Mouse (Mus musculus) adrenal gland, adult 10 weeks (tissue): ENCODE measurements around the gene Crebzf. TPM values are rescaled to one million over a fixed set of nuclear protein-coding genes. Genes with fewer than 3 reads are reported as not detected.

Experiments used
- polyA plus RNA-seq: library from polyadenylated mRNA; stranded (reverse); fragments of 350-450 nt; fragmentation: Illumina TruSeq; extraction: RNeasy Lipid Tissue Mini Kit (QIAGEN cat#74804); gene quantifications from one replicate; pipeline ENCODE4 v1.2.3, GENCODE M21; 2014; ENCODE audit warnings: low read depth, low replicate concordance

Gene Crebzf
- polyA plus RNA-seq: 158 TPM

DNA sequence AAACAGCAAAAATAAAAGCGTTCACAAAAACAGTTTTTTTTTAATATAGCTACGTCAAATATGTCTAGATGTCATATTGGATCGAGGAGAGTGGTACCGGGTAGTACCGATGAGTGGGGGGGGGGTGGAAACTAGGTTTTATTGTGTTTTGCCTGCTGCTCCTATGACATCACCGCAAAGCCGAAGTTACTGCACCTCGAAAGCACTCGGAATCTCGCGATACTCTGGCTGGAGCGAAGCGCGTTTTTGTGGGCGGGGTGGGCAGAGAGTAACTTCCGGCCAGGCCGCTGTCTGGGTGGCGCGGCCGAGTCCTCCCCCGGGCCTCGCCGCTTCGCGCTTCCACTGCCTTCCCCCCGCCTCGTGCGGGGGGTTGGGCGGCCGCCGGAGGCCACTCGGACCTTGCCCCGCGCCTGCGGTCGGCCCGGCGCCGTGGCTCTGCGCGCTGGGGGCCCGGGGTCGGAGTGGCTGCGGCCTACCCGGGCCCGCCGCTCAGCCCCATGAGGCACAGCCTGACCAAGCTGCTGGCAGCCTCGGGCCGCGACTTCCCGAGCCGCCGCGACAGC is at the start of gene Crebzf:
Gene Crebzf (plus strand): TSS at position 212 of the 563 bp plus-strand sequence.

DNA sequence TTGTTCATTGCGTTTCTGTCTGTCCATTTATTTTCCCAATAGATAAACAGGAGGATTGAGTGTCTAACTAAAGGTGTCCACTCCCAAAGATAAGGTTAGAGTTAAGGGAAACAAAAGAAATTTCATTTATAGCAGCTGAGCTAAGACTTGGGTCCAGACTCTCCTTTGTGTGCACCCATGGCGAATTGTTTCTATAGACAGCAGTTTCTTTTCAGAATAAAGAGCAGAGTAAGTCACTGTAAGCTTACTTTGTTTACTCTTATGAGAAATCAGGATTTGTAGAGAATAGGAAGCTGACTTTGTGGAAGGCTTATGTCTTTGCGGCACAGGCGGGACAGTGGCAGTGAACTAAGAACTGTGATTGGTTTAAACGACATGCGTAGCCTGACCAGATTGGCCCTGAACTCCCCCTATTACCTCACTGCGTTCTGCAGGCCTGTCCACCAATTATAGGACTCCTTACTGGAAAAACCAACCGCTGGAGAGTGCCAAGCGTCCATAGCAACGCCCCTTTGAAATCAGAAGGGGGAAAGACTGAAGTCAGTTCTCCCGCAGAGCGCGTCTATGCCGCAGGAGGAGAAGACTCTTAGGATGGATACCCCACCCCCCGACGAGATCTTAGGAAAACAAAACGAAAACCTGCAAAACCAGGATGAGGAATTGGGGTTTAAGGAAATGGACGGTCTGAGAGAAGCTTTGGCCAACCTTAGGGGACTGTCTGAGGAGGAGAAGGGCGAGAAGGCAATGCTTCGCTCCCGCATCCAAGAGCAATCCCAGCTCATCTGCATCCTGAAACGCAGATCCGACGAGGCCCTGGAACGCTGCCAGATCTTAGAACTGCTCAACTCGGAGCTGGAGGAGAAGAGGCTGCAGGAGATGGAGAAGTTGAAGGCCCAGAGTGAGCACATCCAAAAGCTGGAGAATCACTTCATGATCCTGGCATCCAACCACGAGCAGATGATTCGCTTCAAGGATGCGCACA is 16.2 kb upstream of the Crebzf start, which contains the start of gene Ccdc89:
Gene Ccdc89 (plus strand): TSS at position 558 of the 982 bp plus-strand sequence.

DNA sequence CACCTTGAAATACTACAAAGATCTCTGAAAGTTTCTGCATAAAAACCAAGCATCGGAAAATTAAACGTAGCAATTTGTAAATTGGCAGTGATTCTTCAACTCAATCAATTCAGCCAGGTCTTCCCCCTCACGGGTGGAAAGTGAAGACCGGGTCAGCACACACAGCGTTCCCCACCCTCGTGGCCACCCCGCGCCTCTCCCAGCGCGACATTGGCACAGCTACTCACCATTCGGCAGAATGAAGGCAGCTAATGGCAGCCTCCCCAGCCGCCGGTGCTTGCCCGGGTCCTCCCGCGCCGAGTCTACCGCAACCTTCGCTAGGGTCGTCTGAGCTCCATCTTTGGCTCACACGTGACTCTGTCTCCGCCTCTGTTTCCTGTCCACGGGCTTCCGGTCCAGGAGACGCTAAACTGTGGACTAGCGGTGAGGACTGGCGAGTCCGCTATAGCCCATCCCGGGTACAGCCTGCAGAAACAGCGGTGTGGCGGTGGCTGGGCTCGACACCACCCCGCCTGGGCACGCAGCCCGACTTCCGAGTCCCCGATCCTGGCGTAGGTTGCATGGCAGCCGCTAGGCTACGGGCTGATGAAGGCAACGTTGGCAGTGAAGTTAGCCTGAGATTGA is 14.4 kb downstream of the Crebzf start, which contains the start of gene Tmem126a:
Gene Tmem126a (minus strand): TSS at position 385 of the 624 bp plus-strand sequence.

DNA sequence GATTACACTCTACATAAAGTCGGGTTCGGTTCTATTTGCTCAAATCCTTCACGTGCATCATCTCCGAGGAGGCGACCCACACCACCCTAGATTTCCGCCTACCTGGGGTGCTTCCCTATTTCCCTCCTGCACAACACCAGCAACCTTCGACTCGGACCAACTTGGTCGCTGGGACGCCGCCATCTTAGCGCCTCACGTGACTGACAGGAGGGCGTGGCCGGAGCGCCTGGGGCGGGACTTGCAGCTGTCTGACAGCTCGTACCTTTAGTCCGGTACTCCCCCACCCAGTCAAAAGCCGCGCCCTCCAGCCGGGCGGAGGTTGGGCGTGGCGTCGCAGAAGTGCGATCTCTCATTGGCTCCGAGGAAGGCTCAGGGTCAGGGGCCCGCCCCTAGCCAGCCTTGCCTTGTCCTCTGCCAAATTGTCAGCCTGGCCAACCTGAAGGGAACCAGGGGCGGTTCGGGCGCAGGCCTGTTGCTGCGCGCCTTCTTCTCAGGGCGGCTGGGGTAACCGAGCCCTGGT is 33.3 kb downstream of the Crebzf start, which contains the start of gene Tmem126b:
Gene Tmem126b (minus strand): TSS at position 209 of the 520 bp plus-strand sequence.

DNA sequence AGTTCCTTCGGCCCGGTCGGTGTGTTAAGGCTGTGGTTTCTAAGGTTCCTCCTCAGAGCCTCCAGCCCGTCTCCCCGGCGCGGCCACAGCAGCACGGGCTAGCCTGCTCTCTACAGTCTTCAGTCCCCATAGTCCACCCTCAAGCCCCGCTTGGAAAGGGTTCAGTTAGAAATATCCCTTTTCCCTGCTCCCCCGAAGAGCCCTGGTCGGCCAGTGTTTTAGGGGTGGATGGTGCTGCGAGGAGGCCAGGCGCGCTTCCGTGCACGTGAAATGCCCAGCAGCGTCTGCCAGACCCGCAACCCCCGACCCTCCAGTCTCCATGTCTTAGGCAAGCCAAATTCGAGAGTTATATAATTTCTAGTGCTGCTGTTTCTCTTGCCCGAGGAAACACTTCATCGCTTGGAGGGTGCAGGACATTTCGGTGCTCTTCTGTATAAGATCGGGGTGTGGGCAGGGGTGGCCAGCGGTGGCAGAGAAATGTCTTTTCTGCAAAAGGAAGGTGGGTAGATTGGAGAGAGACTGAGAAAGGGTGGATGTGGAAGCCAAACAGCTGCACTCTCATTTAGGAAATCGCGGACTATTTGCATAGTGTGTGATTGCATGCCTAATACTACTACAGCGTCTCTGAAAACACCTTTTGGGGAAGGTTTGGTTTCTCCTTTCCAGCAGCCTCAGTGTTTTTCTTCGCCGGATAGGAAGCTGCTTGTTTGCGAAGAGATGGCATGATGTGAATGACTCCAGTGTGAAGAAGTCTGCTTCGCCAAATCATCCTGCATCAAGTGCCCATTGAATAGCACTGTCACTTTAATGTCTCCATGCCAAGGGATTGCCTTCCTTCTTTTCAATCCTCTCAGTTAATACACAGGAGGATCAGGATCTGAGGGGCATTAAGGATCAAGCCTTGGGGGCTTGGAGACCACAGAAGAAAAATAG is 34.0 kb downstream of the Crebzf start, which contains the start of gene Dlg2:
Gene Dlg2 (plus strand): TSS at position 360 of the 933 bp plus-strand sequence.

Other genes with a start within 250 kb of the Crebzf start
- not detected for gene Ccdc83, start 177.0 kb upstream of the Crebzf start, polyA plus RNA-seq
- 8.5 TPM for gene Sytl2, start 140.5 kb upstream of the Crebzf start, polyA plus RNA-seq
- 0.64 TPM for gene Ccdc89, start 16.2 kb upstream of the Crebzf start, polyA plus RNA-seq
- 198 TPM for gene Tmem126a, start 14.5 kb downstream of the Crebzf start, polyA plus RNA-seq
- gene Tmem126b, start 33.3 kb downstream of the Crebzf start, polyA plus RNA-seq: 71.9 TPM
- 222 TPM for gene Dlg2, start 33.9 kb downstream of the Crebzf start, polyA plus RNA-seq